Mouse (Mus musculus) lung, adult 2 months (tissue): ENCODE measurements at regions not wholly inside any gene's neighbourhood (a gene's known extent, or its start where the extent isn't known, plus 50 kb on each side); places are given as distances from the start of the nearest gene placed in this dataset.
A peak's percentile ranks its signal among the peaks of the same experiment; 100 is the strongest.

Source experiments
- DNase-seq: peaks from one replicate; pipeline ENCODE4 v3.0.0; 2022
- H3K4me1 ChIP-seq: fragments of 200-500 bp; 2 replicates; pipeline ENCODE4 v1.6.1; 2011; ENCODE audit warnings: low read length; ENCODE audit not compliant: control insufficient read depth, insufficient read depth
- H3K4me3 ChIP-seq: fragments of 200-500 bp; replicated peaks from 2 replicates; pipeline ENCODE3; 2011; ENCODE audit warnings: low read depth, mild to moderate bottlenecking, control low read depth, low read length; ENCODE audit errors: extremely low read depth
- CTCF ChIP-seq: fragments of 200-500 bp; IDR thresholded peaks from 2 replicates; pipeline ENCODE4 v1.5.1; 2011; ENCODE audit warnings: mild to moderate bottlenecking, low read length, control low read depth; ENCODE audit not compliant: insufficient read depth
- POLR2A ChIP-seq: fragments of 200-500 bp; IDR thresholded peaks from 2 replicates; pipeline ENCODE4 v1.6.1; 2011; ENCODE audit warnings: low read depth, mild to moderate bottlenecking, control low read depth, low read length, borderline replicate concordance; ENCODE audit errors: extremely low read depth
- WGBS: fragments of 180-500 bp; shearing (Covaris S2); methylation state at CpG from one replicate; pipeline ENCODE4 v1.1.7; 2018; 5-methylcytosine and 5-hydroxymethylcytosine counted together

DNA sequence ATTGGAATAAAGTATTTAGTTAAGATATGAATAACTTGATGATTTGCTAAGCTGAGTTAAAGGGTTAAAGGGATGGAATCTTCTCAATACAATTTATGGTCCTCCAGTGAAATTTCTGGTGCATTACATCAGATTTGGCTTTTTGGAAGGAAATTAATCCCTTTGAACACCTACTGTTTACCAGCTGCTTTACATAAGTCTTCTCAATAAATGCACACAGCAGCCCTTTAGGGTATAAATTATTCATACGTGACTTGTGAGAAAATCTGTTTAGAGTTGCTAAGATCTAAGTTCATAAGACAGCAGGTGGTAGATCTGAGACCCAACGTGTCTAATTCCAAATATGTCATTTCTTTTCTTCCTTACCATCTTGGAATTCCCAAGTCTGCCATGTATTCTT is 855.7 kb upstream of the Ddx18 start:
- Histone ChIP-seq H3K4me1 (no peaks in the 10 kb centered on the region), H3K4me3 (no peak overlapping the region)
- DNase-seq: no peak
- whole genome bisulfite sequencing: 65% methylated on average over 2 of the region's 2 CpGs
- TF ChIP-seq CTCF: no peak
- no peak for TF ChIP-seq POLR2A

DNA sequence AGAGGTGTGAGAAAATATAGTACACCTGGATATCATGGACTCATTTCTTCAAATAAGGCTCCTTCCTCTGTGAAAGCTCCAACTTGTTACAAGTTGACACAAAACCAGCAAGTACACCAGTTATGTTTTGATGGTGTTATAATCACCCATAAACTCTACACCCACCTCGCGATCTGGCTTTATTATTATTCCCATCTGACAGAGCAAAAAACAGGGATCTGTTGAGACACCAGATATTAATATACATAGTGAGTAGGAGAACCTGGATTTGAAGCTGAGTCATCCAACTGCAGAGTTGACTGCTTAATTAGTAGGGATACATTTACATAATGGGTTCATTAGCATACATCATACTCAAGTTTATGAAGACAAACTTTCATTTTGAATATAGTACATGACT is 828.6 kb upstream of the Ddx18 start:
- TF ChIP-seq CTCF (no peak), POLR2A (no peak)
- WGBS: 88% methylated on average over 2 of the region's 2 CpGs
- no peak for DNase-seq
- no peaks in the 10 kb centered on the region for H3K4me1 ChIP-seq
- H3K4me3 ChIP-seq: no peak overlapping the region

DNA sequence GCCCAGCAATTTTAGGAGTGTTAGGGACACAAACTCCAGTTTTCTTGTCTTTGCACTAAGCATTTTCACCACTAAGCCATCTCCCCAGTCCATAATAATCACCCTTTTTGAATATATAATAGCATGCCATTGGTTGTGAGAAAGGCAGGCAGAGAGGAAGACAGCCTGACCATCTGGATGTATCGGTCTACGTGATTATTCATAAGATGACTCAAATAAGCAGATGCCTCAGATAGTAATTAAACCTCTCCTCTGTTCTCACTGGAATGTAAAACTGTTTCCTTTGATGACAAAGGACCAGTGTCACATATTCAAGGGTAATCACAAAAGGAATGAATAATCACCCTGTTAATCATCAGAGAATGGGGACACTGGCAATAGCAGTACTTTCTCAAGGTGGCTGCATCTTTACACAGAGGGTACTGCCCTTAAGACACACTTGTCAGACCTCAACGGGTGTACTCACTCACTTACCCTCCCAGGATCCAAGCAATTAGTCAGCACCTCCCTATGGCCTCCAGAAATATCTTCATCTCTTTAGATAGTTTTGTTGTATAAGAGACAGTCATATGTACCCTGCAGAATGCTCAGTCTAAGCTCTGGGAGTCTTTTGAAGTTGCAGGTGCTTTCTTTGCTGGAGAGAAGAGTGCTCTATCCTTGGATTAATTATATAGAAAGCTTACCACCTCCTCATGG is 826.0 kb upstream of the Ddx18 start:
- H3K4me1 ChIP-seq: no peaks in the 10 kb centered on the region
- WGBS: 62% methylated on average over 3 of the region's 3 CpGs
- no peak overlapping the region for H3K4me3 ChIP-seq
- TF ChIP-seq CTCF: no peak
- no peak for TF ChIP-seq POLR2A
- no peak for DNase-seq

DNA sequence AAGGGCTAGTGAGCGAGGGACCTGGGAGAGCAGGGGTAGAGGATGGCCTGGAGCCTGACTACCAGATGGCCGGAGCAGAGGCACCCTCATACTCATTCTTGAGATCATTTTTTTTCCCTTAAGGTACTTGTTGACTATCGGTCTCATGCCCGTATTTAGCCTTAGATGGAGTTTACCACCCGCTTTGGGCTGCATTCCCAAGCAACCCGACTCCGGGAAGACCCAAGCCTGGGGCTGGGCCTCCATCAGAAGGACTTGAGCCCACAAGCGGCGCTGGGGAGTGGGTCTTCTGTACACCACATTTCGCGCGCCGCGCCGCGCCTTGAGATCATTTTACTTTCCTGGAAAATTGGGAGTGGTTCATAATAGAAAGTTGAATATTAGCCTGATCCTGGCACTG is 789.2 kb upstream of the Ddx18 start:
- DNase-seq: peak; percentile 94
- 93% methylated on average over 16 of the region's 16 CpGs for WGBS
- H3K4me1 ChIP-seq: no peaks in the 10 kb centered on the region
- TF ChIP-seq POLR2A (no peak), CTCF (no peak)
- no peak overlapping the region for H3K4me3 ChIP-seq

DNA sequence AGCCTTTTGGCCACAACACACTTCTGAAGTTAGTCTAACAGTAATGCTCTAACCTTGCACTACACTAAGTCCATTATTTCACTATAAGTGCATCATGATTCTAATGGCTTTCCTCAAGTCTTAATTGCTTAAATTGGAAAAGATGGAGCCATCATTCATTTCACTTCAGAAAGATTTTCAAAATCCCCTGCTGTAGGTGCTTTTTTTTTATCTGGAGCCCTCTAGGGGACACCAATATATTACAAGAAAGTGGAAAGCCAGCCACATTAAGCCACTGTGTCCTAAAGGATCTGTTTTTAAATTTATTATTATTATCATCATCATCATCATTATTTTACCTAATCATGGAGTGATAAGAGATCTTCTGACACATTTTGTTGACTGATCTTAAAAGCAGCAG is 783.7 kb upstream of the Ddx18 start:
- Histone ChIP-seq H3K4me3 (no peak overlapping the region), H3K4me1 (no peaks in the 10 kb centered on the region)
- TF ChIP-seq CTCF (no peak), POLR2A (no peak)
- no peak for DNase-seq

DNA sequence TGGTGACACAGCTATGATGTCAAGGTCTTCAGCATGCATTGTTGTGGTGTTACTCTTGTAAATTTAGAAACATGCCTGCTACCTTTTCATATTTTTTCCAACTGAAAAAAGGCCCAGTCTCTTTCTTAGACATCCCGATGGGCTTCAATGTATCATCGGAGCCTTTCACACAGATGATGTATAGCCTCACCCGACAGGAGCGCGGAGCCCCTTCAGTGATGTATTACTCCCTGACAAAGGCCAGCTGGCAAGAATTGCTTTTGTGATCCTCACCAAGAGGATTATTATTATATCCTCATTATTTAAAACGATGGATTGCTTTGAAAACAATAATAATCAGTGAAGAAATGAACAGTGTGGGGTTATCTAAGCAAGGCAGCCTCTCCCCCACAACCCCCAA is 765.5 kb upstream of the Ddx18 start:
- 42% methylated on average over 6 of the region's 6 CpGs for WGBS
- TF ChIP-seq POLR2A: no peak
- no peak for TF ChIP-seq CTCF

DNA sequence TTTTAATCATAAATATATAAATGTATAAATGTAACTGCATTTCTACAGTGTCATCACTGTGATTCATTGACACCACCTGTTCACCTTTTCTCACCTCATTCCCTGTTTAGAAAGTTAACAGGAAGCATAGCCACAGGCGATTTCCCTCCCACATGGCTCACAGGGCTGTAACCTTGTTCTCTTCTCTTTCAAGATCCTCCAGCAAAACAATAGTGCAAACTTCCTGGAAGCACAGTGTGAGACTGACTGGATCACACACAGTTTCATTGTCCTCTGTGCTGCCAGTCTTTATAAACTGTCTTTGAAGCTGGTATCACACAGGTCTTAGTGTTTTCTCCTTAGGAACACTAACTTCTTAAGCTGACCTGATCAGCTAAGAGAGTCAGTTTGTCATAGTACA is 760.5 kb upstream of the Ddx18 start:
- 15% methylated on average over 1 of the region's 1 CpGs for WGBS
- Histone ChIP-seq H3K4me3 (no peak overlapping the region), H3K4me1 (no peaks in the 10 kb centered on the region)
- TF ChIP-seq POLR2A (no peak), CTCF (no peak)
- no peak for DNase-seq

More for the DNA sequence above, 765.5 kb upstream of the Ddx18 start:
- Histone ChIP-seq H3K4me3 (no peak overlapping the region), H3K4me1 (no peaks in the 10 kb centered on the region)
- DNase-seq: no peak
